In the genomic region with DNA sequence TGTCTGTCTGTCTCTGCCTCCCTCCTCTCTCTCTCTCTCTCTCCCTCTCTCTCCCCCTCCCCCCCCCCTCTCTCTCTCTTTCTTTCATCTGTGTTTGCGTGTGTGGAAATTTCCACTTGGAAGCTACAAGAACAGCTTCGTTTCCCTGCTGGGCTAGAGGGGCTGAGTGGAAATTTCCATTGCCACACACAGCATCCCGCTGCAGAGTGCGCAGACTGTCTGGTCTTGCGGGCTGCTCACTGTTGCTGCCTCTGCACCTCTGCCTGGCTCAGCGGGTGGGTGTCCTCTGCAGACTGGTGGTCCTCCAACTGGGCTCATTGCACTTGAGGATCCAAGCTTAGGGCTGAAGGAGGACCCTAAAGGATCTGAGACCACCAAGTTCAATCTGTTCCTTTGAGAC, we compare ENCODE assay signal across 10 mouse cellular contexts. TPM values are rescaled to one million over a fixed set of nuclear protein-coding genes. Genes with fewer than 3 reads are reported as not detected.
DNase-seq lines count a peak whose midpoint lies in the region; ATAC-seq and TF ChIP-seq lines count a peak whose summit lies in the region.
"Had no signal": no experiment of that assay in that cellular context is flagged by ENCODE, and none has a peak within 500 bp of the region (broad histone marks: within the 10 kb centered on the region; RNA-seq: fewer than 3 reads in every experiment).

No protein-coding gene starts in this region.

- peaks cover 22% of the 10 kb centered on the region for H3K27me3 ChIP-seq in heart, embryonic 13.5 days (replicated peaks)
- no peaks in the 10 kb centered on the region for H3K27me3 ChIP-seq in midbrain, embryonic 14.5 days (ENCODE audit: control insufficient read depth, insufficient read depth, low read length)
- no peaks in the 10 kb centered on the region for H3K27me3 ChIP-seq in midbrain, postnatal 0 days (ENCODE audit: insufficient read depth, low read length)
- H3K27me3 ChIP-seq in forebrain, embryonic 10.5 days (ENCODE audit: poor library complexity, severe bottlenecking), result no peaks in the 10 kb centered on the region

- 0 out of 2 replicates have a peak, but pooled peaks cover 3% of the 10 kb centered on the region for H3K4me1 ChIP-seq in heart, embryonic 13.5 days
- H3K4me1 ChIP-seq in midbrain, embryonic 14.5 days (ENCODE audit: control insufficient read depth, insufficient read depth, low read length), result no peaks in the 10 kb centered on the region; the same call in 1 of the 2 replicates
- 0 out of 2 replicates have a peak, but pooled peaks cover 2% of the 10 kb centered on the region for H3K4me1 ChIP-seq in midbrain, postnatal 0 days (ENCODE audit: insufficient read depth, low read length)
- peaks cover 4% of the 10 kb centered on the region; the same call in 1 of the 2 replicates for H3K4me1 ChIP-seq in forebrain, embryonic 10.5 days

- no peak for ATAC-seq in heart, embryonic 13.5 days (ENCODE audit: extremely low read depth, insufficient number of reproducible peaks, low FRiP score, low TSS enrichment)
- no peak for ATAC-seq in midbrain, embryonic 14.5 days (ENCODE audit: low FRiP score, low TSS enrichment)
- no peak for ATAC-seq in midbrain, postnatal 0 days (ENCODE audit: low FRiP score)

- no peak overlapping the region for H3K27ac ChIP-seq in heart, embryonic 13.5 days (replicated peaks)
- H3K27ac ChIP-seq in midbrain, embryonic 14.5 days (replicated peaks; ENCODE audit: low read depth, low read length), result no peak overlapping the region
- no peak overlapping the region for H3K27ac ChIP-seq in midbrain, postnatal 0 days (ENCODE audit: low read depth, low read length)
- no peak overlapping the region for H3K27ac ChIP-seq in forebrain, embryonic 10.5 days

- peak overlapping the region; percentile 45; the same call in 1 of the 2 replicates for H3K9ac ChIP-seq in heart, embryonic 13.5 days
- no peak overlapping the region for H3K9ac ChIP-seq in midbrain, embryonic 14.5 days (replicated peaks; ENCODE audit: low read length)
- H3K9ac ChIP-seq in midbrain, postnatal 0 days (replicated peaks; ENCODE audit: low read length, poor library complexity, severe bottlenecking), result no peak overlapping the region

- H3K4me2 ChIP-seq in heart, embryonic 13.5 days, result no peak overlapping the region
- H3K4me2 ChIP-seq in midbrain, embryonic 14.5 days (ENCODE audit: low read length), result no peak overlapping the region
- H3K4me2 ChIP-seq in midbrain, postnatal 0 days (ENCODE audit: low read depth, low read length, poor library complexity, severe bottlenecking), result no peak overlapping the region

- 46% methylated on average over 6 of the region's 6 CpGs for WGBS in heart, embryonic 13.5 days
- WGBS in midbrain, embryonic 14.5 days, result 48% methylated on average over 6 of the region's 6 CpGs
- 30% methylated on average over 6 of the region's 6 CpGs for WGBS in midbrain, postnatal 0 days
- 74% methylated on average over 6 of the region's 6 CpGs for WGBS in forebrain, embryonic 10.5 days

- TF ChIP-seq CTCF in midbrain, postnatal 0 days (IDR thresholded peaks at IDR 0.05), result no peak

- H3K4me3 ChIP-seq in heart, embryonic 13.5 days, result no peak overlapping the region
- no peak overlapping the region for H3K4me3 ChIP-seq in midbrain, embryonic 14.5 days (replicated peaks; ENCODE audit: low read depth, low read length)
- no peak overlapping the region for H3K4me3 ChIP-seq in midbrain, postnatal 0 days (ENCODE audit: low read depth, low read length)
- H3K4me3 ChIP-seq in forebrain, embryonic 10.5 days, result no peak overlapping the region

- H3K36me3 ChIP-seq in heart, embryonic 13.5 days, result no peaks in the 10 kb centered on the region
- no peaks in the 10 kb centered on the region for H3K36me3 ChIP-seq in midbrain, embryonic 14.5 days (ENCODE audit: control insufficient read depth, insufficient read depth, low read length)
- H3K36me3 ChIP-seq in midbrain, postnatal 0 days (ENCODE audit: insufficient read depth, low read length), result no peaks in the 10 kb centered on the region
- H3K36me3 ChIP-seq in forebrain, embryonic 10.5 days (replicated peaks), result no peaks in the 10 kb centered on the region
- H3K36me3 ChIP-seq: G1E had no signal

- no peak for DNase-seq in heart, postnatal 10 days
- DNase-seq in midbrain, embryonic 14.5 days, result peak; percentile 40
- DNase-seq in midbrain, postnatal 0 days (ENCODE audit: low spot score), result no peak
- peak; percentile 95 for DNase-seq in cerebellum, adult 9-10 months
- peak; percentile 70 to 86 for DNase-seq in left cerebral cortex, postnatal 25 days (ENCODE audit: low spot score in 2 of 2)
- DNase-seq in forebrain, embryonic 10.5 days (ENCODE audit: extremely low spot score, low spot score), result no peak
- no peak for DNase-seq in ovary, adult 18-20 months (ENCODE audit: low spot score)
- DNase-seq: liver had no signal

- H3K9me3 ChIP-seq in heart, embryonic 13.5 days, result no peaks in the 10 kb centered on the region
- no peaks in the 10 kb centered on the region for H3K9me3 ChIP-seq in midbrain, embryonic 14.5 days (ENCODE audit: control insufficient read depth, low read length)
- no peaks in the 10 kb centered on the region for H3K9me3 ChIP-seq in midbrain, postnatal 0 days (ENCODE audit: low read length)
- H3K9me3 ChIP-seq in forebrain, embryonic 10.5 days, result no peaks in the 10 kb centered on the region
- H3K9me3 ChIP-seq: G1E had no signal

- intact Hi-C loops in heart, postnatal 10 days (cut with DNase I), result no loop called here
- intact Hi-C loops in left cerebral cortex, postnatal 25 days (cut with DNase I), result loop anchor here (10.0 kb wide), 2 partner anchors 199 to 229 kb away; partner anchors contain the start of genes Grrp1 and Pdik1l

RNA-seq across cellular contexts. Expression of gene Paqr7, which starts 12.8 kb away (rescaled TPM):
- 10.0 and 10.9 TPM in 2 replicates for polyA plus RNA-seq in heart, embryonic 13.5 days (2015; fragmentation: Nextera tagmentation; extraction: Ambion mirVana)
- 10 to 100 TPM in 1 of 2 experiments, 1 to 10 TPM in 1; 9.5 to 12.7 TPM for total RNA-seq in heart, postnatal 10 days (2021)
- polyA plus RNA-seq in midbrain, embryonic 14.5 days (2014; fragmentation: Nextera tagmentation; extraction: Ambion mirVana), result 6.6 and 14.3 TPM in 2 replicates
- 69.2 and 97.8 TPM in 2 replicates for total RNA-seq in midbrain, postnatal 0 days (2014; rRNA removed)
- 38.9 and 41.3 TPM in 2 replicates for polyA plus RNA-seq in midbrain, postnatal 0 days (2015; fragmentation: Nextera tagmentation; extraction: Ambion mirVana)
- 10 to 100 TPM; 61.2 to 63.3 TPM for total RNA-seq in left cerebral cortex, postnatal 25 days (2021)
- 2.7 and 3.1 TPM in 2 replicates for polyA plus RNA-seq in forebrain, embryonic 10.5 days (2016; fragmentation: Nextera tagmentation; extraction: Ambion mirVana)

RNA-seq across cellular contexts. Expression of gene Stmn1, which starts 15.6 kb away (rescaled TPM):
- polyA plus RNA-seq in heart, embryonic 13.5 days (2015; fragmentation: Nextera tagmentation; extraction: Ambion mirVana), result 988 and 1,051 TPM in 2 replicates
- 100 to 1,000 TPM; 131 to 137 TPM for total RNA-seq in heart, postnatal 10 days (2021)
- polyA plus RNA-seq in midbrain, embryonic 14.5 days (2014; fragmentation: Nextera tagmentation; extraction: Ambion mirVana), result 6,974 and 7,359 TPM in 2 replicates
- total RNA-seq in midbrain, postnatal 0 days (2014; rRNA removed), result 1,269 and 1,609 TPM in 2 replicates
- 6,261 and 6,359 TPM in 2 replicates for polyA plus RNA-seq in midbrain, postnatal 0 days (2015; fragmentation: Nextera tagmentation; extraction: Ambion mirVana)
- total RNA-seq in left cerebral cortex, postnatal 25 days (2021), result 1,000 to 10,000 TPM in 1 of 2 experiments, 100 to 1,000 TPM in 1; 940 to 1,084 TPM
- polyA plus RNA-seq in forebrain, embryonic 10.5 days (2016; fragmentation: Nextera tagmentation; extraction: Ambion mirVana), result 2,040 and 2,174 TPM in 2 replicates

RNA-seq across cellular contexts. Expression of gene Aunip, which starts 27.1 kb away (rescaled TPM):
- polyA plus RNA-seq in heart, embryonic 13.5 days (2015; fragmentation: Nextera tagmentation; extraction: Ambion mirVana), result 8.5 and 11.2 TPM in 2 replicates
- total RNA-seq in heart, postnatal 10 days (2021), result 1 to 10 TPM in 1 of 2 experiments, under 1 TPM in 1; 0.60 to 1.1 TPM
- polyA plus RNA-seq in midbrain, embryonic 14.5 days (2014; fragmentation: Nextera tagmentation; extraction: Ambion mirVana), result 0.78 and 1.6 TPM in 2 replicates
- 1.5 and 2.0 TPM in 2 replicates for total RNA-seq in midbrain, postnatal 0 days (2014; rRNA removed)
- 0.91 and 1.3 TPM in 2 replicates for polyA plus RNA-seq in midbrain, postnatal 0 days (2015; fragmentation: Nextera tagmentation; extraction: Ambion mirVana)
- total RNA-seq in left cerebral cortex, postnatal 25 days (2021), result under 1 TPM; 0.37 to 0.60 TPM
- 30.3 and 32.8 TPM in 2 replicates for polyA plus RNA-seq in forebrain, embryonic 10.5 days (2016; fragmentation: Nextera tagmentation; extraction: Ambion mirVana)

RNA-seq across cellular contexts. Expression of gene Mtfr1l, which starts 51.5 kb away (rescaled TPM):
- polyA plus RNA-seq in heart, embryonic 13.5 days (2015; fragmentation: Nextera tagmentation; extraction: Ambion mirVana), result 142 and 144 TPM in 2 replicates
- total RNA-seq in heart, postnatal 10 days (2021), result 100 to 1,000 TPM; 159 to 165 TPM
- 181 and 185 TPM in 2 replicates for polyA plus RNA-seq in midbrain, embryonic 14.5 days (2014; fragmentation: Nextera tagmentation; extraction: Ambion mirVana)
- 135 and 167 TPM in 2 replicates for total RNA-seq in midbrain, postnatal 0 days (2014; rRNA removed)
- polyA plus RNA-seq in midbrain, postnatal 0 days (2015; fragmentation: Nextera tagmentation; extraction: Ambion mirVana), result 191 and 196 TPM in 2 replicates
- total RNA-seq in left cerebral cortex, postnatal 25 days (2021), result 10 to 100 TPM; 60.2 to 60.7 TPM
- polyA plus RNA-seq in forebrain, embryonic 10.5 days (2016; fragmentation: Nextera tagmentation; extraction: Ambion mirVana), result 113 and 115 TPM in 2 replicates

Comparison
In these comparisons a context has a peak if more than half of its experiments do, and no peak if none do; other contexts are left out.
1. DNase-seq: peak in midbrain, embryonic 14.5 days (single experiment), cerebellum, adult 9-10 months (single experiment) and left cerebral cortex, postnatal 25 days (2 of 2); none in heart, postnatal 10 days (0 of 2), midbrain, postnatal 0 days (single experiment), forebrain, embryonic 10.5 days (single experiment) and ovary, adult 18-20 months (single experiment).